Comparison of ENCODE assay signal across 17 mouse cellular contexts in the genomic region with DNA sequence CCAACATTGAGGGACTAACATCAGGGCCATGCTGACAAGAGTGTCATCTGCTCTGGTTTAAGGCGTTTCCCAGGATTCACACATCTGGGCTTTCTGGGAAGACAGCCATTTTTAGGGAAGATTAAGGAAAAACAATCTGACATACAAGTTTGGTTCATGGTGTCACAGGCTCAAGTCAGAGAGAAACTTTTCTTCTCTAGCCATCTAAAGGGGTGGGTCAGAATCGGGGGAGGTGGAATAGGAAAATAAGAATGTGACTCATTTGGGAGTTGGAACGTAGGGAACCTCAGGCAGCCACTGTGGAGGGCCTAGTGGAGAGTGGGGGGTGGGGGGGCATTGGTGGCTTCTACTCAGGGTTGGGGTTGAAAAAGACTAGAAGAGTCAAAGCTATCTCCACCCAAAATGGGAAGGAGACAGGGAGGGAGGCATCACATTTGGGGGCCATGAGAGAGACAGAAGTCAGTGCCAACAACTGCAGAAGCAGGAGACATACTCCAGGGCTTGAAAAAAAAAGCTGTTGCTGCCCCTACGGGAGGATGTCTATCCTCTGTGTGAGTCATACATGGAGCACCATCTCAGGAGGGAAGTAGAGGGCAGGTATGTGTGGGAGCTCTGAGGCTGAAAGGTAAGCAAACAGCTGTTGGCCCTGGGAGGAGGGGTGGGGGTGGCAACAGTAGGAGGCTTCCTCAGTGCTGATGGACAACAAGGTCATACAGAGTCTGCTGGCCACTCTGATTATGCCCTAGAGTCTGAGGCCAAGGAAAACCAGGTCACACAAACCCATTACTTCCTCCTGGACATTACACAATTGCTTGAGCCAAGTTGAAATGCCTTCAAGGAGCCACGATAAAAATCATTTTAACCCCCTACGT.
A peak's percentile ranks its signal among the peaks of the same experiment; 100 is the strongest.
DNase-seq lines count a peak whose midpoint lies in the region; ATAC-seq and TF ChIP-seq lines count a peak whose summit lies in the region.
"Had no signal": no experiment of that assay in that cellular context is flagged by ENCODE, and none has a peak within 500 bp of the region (broad histone marks: within the 10 kb centered on the region; RNA-seq: fewer than 3 reads in every experiment).

No protein-coding gene starts in this region.

- peak; percentile 60 for DNase-seq in gastrocnemius, adult 18-20 months (ENCODE audit: low spot score)
- DNase-seq in gastrocnemius, postnatal 14 days, result no peak
- no peak for DNase-seq in liver, embryonic 11.5 days (ENCODE audit: low spot score)
- DNase-seq in urinary bladder, adult 2 months (ENCODE audit: low spot score), result no peak
- DNase-seq in urinary bladder, postnatal 10 days (ENCODE audit: low spot score), result no peak
- DNase-seq: cerebellum, adult 9-10 months; kidney, postnatal 25 days; layer of hippocampus, postnatal 36 days; thymus, adult 18-20 months had no signal

- TF ChIP-seq POLR2A in embryonic fibroblast, embryonic 13.5 days (IDR thresholded peaks at IDR 0.05; ENCODE audit: low read depth, low read length), result no peak
- TF ChIP-seq POLR2A in myocyte (IDR thresholded peaks at IDR 0.05; ENCODE audit: insufficient read length, low read depth), result no peak

- H3K9ac ChIP-seq in liver, embryonic 16.5 days (ENCODE audit: low read depth, low read length), result no peak overlapping the region
- no peak overlapping the region for H3K9ac ChIP-seq in liver, embryonic 11.5 days (ENCODE audit: low read depth, low read length)
- H3K9ac ChIP-seq: forebrain, embryonic 12.5 days; limb, embryonic 12.5 days; midbrain, embryonic 12.5 days; neural tube, embryonic 13.5 days had no signal

- WGBS in liver, embryonic 16.5 days (ENCODE audit: insufficient replicate concordance), result 46% methylated on average over 6 of the region's 6 CpGs
- WGBS in liver, embryonic 11.5 days, result 52% methylated on average over 6 of the region's 6 CpGs

- TF ChIP-seq CTCF in embryonic fibroblast, embryonic 13.5 days (IDR thresholded peaks at IDR 0.05; ENCODE audit: borderline replicate concordance, insufficient read depth, low read length), result no peak

- H3K4me3 ChIP-seq in liver, embryonic 16.5 days (ENCODE audit: low read depth, low read length), result no peak overlapping the region
- no peak overlapping the region for H3K4me3 ChIP-seq in liver, embryonic 11.5 days (ENCODE audit: low read depth, low read length)
- no peak overlapping the region for H3K4me3 ChIP-seq in embryonic fibroblast, embryonic 13.5 days (ENCODE audit: insufficient read depth, low read length)
- H3K4me3 ChIP-seq in myocyte, result no peak overlapping the region
- H3K4me3 ChIP-seq: forebrain, embryonic 12.5 days; limb, embryonic 12.5 days; midbrain, embryonic 12.5 days; neural tube, embryonic 13.5 days had no signal

- no peaks in the 10 kb centered on the region for H3K79me2 ChIP-seq in myocyte (ENCODE audit: control insufficient read depth, insufficient read depth)

- ATAC-seq in liver, embryonic 16.5 days (ENCODE audit: low read depth), result peak; percentile 35; the same call in 1 of the 2 replicates
- no peak for ATAC-seq in liver, embryonic 11.5 days (replicated peaks; ENCODE audit: low FRiP score)
- ATAC-seq: activated CD4-positive, CD25-positive, alpha-beta regulatory T cell, adult 4 months had no signal

- H3K27ac ChIP-seq in liver, embryonic 16.5 days (ENCODE audit: low read length), result no peak overlapping the region
- H3K27ac ChIP-seq in liver, embryonic 11.5 days (ENCODE audit: low read depth, low read length), result no peak overlapping the region
- peak overlapping the region; percentile 85 for H3K27ac ChIP-seq in embryonic fibroblast, embryonic 13.5 days (ENCODE audit: insufficient read depth, low read length)
- H3K27ac ChIP-seq: forebrain, embryonic 12.5 days; limb, embryonic 12.5 days; midbrain, embryonic 12.5 days; neural tube, embryonic 13.5 days had no signal

- no peak overlapping the region for H3K4me2 ChIP-seq in liver, embryonic 16.5 days (ENCODE audit: low read depth, low read length)
- H3K4me2 ChIP-seq in liver, embryonic 11.5 days, result no peak overlapping the region
- peak overlapping the region; percentile 53 for H3K4me2 ChIP-seq in myocyte (ENCODE audit: low read depth)
- H3K4me2 ChIP-seq: forebrain, embryonic 12.5 days; limb, embryonic 12.5 days; midbrain, embryonic 12.5 days; neural tube, embryonic 13.5 days had no signal

- no peak overlapping the region for H3ac ChIP-seq in myocyte (ENCODE audit: control insufficient read depth, insufficient read length)

- H3K9me3 ChIP-seq in liver, embryonic 16.5 days (replicated peaks; ENCODE audit: control insufficient read depth, low read length), result no peaks in the 10 kb centered on the region
- no peaks in the 10 kb centered on the region for H3K9me3 ChIP-seq in liver, embryonic 11.5 days (ENCODE audit: control insufficient read depth, low read length)
- H3K9me3 ChIP-seq: forebrain, embryonic 12.5 days; limb, embryonic 12.5 days had no signal

- H3K4me1 ChIP-seq in liver, embryonic 16.5 days (ENCODE audit: control insufficient read depth, low read depth, low read length), result no peaks in the 10 kb centered on the region
- H3K4me1 ChIP-seq in liver, embryonic 11.5 days (replicated peaks; ENCODE audit: control insufficient read depth, insufficient read depth, low read length), result no peaks in the 10 kb centered on the region
- H3K4me1 ChIP-seq in embryonic fibroblast, embryonic 13.5 days (ENCODE audit: control insufficient read depth, insufficient read depth, low read length), result peaks cover 4% of the 10 kb centered on the region; the same call in 1 of the 2 replicates
- H3K4me1 ChIP-seq: forebrain, embryonic 12.5 days; limb, embryonic 12.5 days; midbrain, embryonic 12.5 days; neural tube, embryonic 13.5 days had no signal

- intact Hi-C loops in gastrocnemius, postnatal 14 days (cut with DNase I; ENCODE audit: low total_unique reads), result no loop called here

- no peaks in the 10 kb centered on the region for H3K27me3 ChIP-seq in liver, embryonic 16.5 days (ENCODE audit: control insufficient read depth, insufficient read depth, low read depth, low read length)
- no peaks in the 10 kb centered on the region; the same call in 1 of the 2 replicates for H3K27me3 ChIP-seq in liver, embryonic 11.5 days (replicated peaks; ENCODE audit: control insufficient read depth, insufficient read depth, low read length)
- H3K27me3 ChIP-seq in myocyte (ENCODE audit: control insufficient read depth, insufficient read depth, insufficient read length), result no peaks in the 10 kb centered on the region
- H3K27me3 ChIP-seq: forebrain, embryonic 12.5 days; limb, embryonic 12.5 days; midbrain, embryonic 12.5 days; neural tube, embryonic 13.5 days had no signal

- H3K36me3 ChIP-seq in liver, embryonic 16.5 days (ENCODE audit: control insufficient read depth, insufficient read depth), result no peaks in the 10 kb centered on the region
- H3K36me3 ChIP-seq in liver, embryonic 11.5 days (ENCODE audit: control insufficient read depth, insufficient read depth, low read length), result no peaks in the 10 kb centered on the region
- no peaks in the 10 kb centered on the region for H3K36me3 ChIP-seq in myocyte (ENCODE audit: control insufficient read depth, insufficient read depth)
- H3K36me3 ChIP-seq: forebrain, embryonic 12.5 days; limb, embryonic 12.5 days; midbrain, embryonic 12.5 days; neural tube, embryonic 13.5 days had no signal

TF ChIP-seq in myocyte, 11 proteins besides CTCF, POLR2A, EP300 and RAD21:
- TF ChIP-seq TCF3 (IDR thresholded peaks at IDR 0.05; ENCODE audit: insufficient read length, low read depth) (no peak), MYOD1 (IDR thresholded peaks at IDR 0.05; ENCODE audit: control insufficient read depth in 1 of 3, insufficient read length in 2 of 3, low read depth in 2 of 3) (peak in 2 of 3 experiments; percentile 15 to 52), CEBPB (IDR thresholded peaks at IDR 0.05; ENCODE audit: insufficient read depth, poor library complexity, severe bottlenecking) (no peak), E2F4 (IDR thresholded peaks at IDR 0.05; ENCODE audit: insufficient read depth) (no peak), MYOG (IDR thresholded peaks at IDR 0.05; ENCODE audit: control insufficient read depth in 1 of 3, insufficient read depth in 1 of 3, insufficient read length in 2 of 3, low read depth in 2 of 3) (peak in 1 of 3 experiments; percentile 43), TCF12 (IDR thresholded peaks at IDR 0.05; ENCODE audit: insufficient read depth, poor library complexity, severe bottlenecking) (no peak), POLR2AphosphoS2 (IDR thresholded peaks at IDR 0.05; ENCODE audit: insufficient read length, low read depth) (no peak), USF1 (IDR thresholded peaks at IDR 0.05; ENCODE audit: low read depth) (no peak), REST (IDR thresholded peaks at IDR 0.05; ENCODE audit: insufficient read depth, insufficient read length) (no peak), MAX (IDR thresholded peaks at IDR 0.05; ENCODE audit: low read depth) (no peak), SRF (IDR thresholded peaks at IDR 0.05; ENCODE audit: control insufficient read depth, insufficient read length, low read depth) (no peak)
TF ChIP-seq in myocyte: peak in this region for 2.
